In the genomic region with DNA sequence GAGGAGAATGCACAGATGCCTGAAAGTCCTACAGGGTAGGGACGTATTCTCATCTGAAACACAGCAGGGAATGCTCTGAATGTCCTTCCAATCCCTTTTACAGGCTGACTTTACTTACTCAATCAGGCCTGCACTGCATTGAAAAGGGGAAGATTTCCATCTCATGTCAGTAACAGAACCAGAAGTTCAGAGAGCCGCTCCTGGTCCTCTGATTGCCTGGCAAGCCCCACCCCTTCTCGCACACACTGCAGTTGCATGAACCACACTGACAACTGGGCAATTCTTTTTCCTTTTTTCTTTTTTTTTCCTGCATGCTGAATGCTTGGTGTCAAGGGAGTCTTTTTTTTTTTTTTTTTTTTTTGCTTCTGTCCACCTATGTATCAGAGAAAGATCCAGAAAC, we compare ENCODE assay signal across 25 mouse cellular contexts. TPM values are rescaled to one million over a fixed set of nuclear protein-coding genes. Genes with fewer than 3 reads are reported as not detected.
DNase-seq lines count a peak whose midpoint lies in the region; ATAC-seq lines count a peak whose summit lies in the region.
"Had no signal": no experiment of that assay in that cellular context is flagged by ENCODE, and none has a peak within 500 bp of the region (broad histone marks: within the 10 kb centered on the region; RNA-seq: fewer than 3 reads in every experiment).

No protein-coding gene starts in this region.

- intact Hi-C loops in heart, postnatal 36 days (cut with DNase I): no loop called here

- WGBS in heart, embryonic 15.5 days: 73% methylated on average over 3 of the region's 3 CpGs
- 44% methylated on average over 3 of the region's 3 CpGs for WGBS in midbrain, embryonic 15.5 days
- 66% methylated on average over 3 of the region's 3 CpGs for WGBS in midbrain, embryonic 10.5 days

- peaks cover 42% of the 10 kb centered on the region for H3K4me1 ChIP-seq in heart, embryonic 15.5 days (replicated peaks)
- H3K4me1 ChIP-seq in midbrain, embryonic 15.5 days: peaks cover 18% of the 10 kb centered on the region
- peaks cover 34% of the 10 kb centered on the region for H3K4me1 ChIP-seq in midbrain, embryonic 10.5 days

- no peak for ATAC-seq in heart, embryonic 15.5 days (replicated peaks; ENCODE audit: insufficient number of reproducible peaks, insufficient read depth, low FRiP score, low read depth)
- ATAC-seq in midbrain, embryonic 15.5 days (replicated peaks): no peak
- ATAC-seq in megakaryocyte progenitor cell, adult 5-6 weeks (replicated peaks; ENCODE audit: poor library complexity): peak; percentile 68

- no peaks in the 10 kb centered on the region for H3K9me3 ChIP-seq in heart, embryonic 15.5 days (replicated peaks)
- H3K9me3 ChIP-seq in midbrain, embryonic 15.5 days: no peaks in the 10 kb centered on the region
- no peaks in the 10 kb centered on the region for H3K9me3 ChIP-seq in midbrain, embryonic 10.5 days (replicated peaks)
- H3K9me3 ChIP-seq: embryonic facial prominence, embryonic 10.5 days; hindbrain, embryonic 15.5 days; megakaryocyte, embryonic 14.5 days; neural tube, embryonic 12.5 days had no signal

- no peak overlapping the region for H3K4me3 ChIP-seq in heart, embryonic 15.5 days
- H3K4me3 ChIP-seq in midbrain, embryonic 15.5 days: no peak overlapping the region
- no peak overlapping the region for H3K4me3 ChIP-seq in midbrain, embryonic 10.5 days
- H3K4me3 ChIP-seq: embryonic facial prominence, embryonic 10.5 days; hindbrain, embryonic 15.5 days; layer of hippocampus, adult 2 months; megakaryocyte, embryonic 14.5 days; neural tube, embryonic 12.5 days had no signal

- peak; percentile 61 for DNase-seq in heart, adult 11 months
- DNase-seq in heart, adult 9 months (ENCODE audit: low spot score in 2 of 2): no peak
- no peak for DNase-seq in heart, postnatal 36 days
- DNase-seq in midbrain, embryonic 10.5 days (ENCODE audit: low spot score): no peak
- DNase-seq in gastrocnemius, adult 8-10 months (ENCODE audit: low spot score in 2 of 2): no peak
- DNase-seq: adrenal gland, adult 2 months; B cell, adult 2 months; cerebellum, adult 11-12 months; cerebellum, postnatal 10 days; gastrocnemius, postnatal 25 days; kidney, adult 9 months; kidney, postnatal 25 days; layer of hippocampus, postnatal 36 days; thymus, postnatal 14 days had no signal

- H3K9ac ChIP-seq in heart, embryonic 15.5 days: no peak overlapping the region
- no peak overlapping the region for H3K9ac ChIP-seq in midbrain, embryonic 15.5 days
- H3K9ac ChIP-seq: hindbrain, embryonic 15.5 days; neural tube, embryonic 12.5 days had no signal

- no peaks in the 10 kb centered on the region for H3K36me3 ChIP-seq in heart, embryonic 15.5 days
- H3K36me3 ChIP-seq in midbrain, embryonic 15.5 days (replicated peaks): no peaks in the 10 kb centered on the region
- no peaks in the 10 kb centered on the region for H3K36me3 ChIP-seq in midbrain, embryonic 10.5 days
- H3K36me3 ChIP-seq: embryonic facial prominence, embryonic 10.5 days; G1E; hindbrain, embryonic 15.5 days; neural tube, embryonic 12.5 days had no signal

- H3K27me3 ChIP-seq in heart, embryonic 15.5 days: no peaks in the 10 kb centered on the region
- H3K27me3 ChIP-seq in midbrain, embryonic 15.5 days (replicated peaks): no peaks in the 10 kb centered on the region
- no peaks in the 10 kb centered on the region for H3K27me3 ChIP-seq in midbrain, embryonic 10.5 days (ENCODE audit: low read depth, poor library complexity, severe bottlenecking)
- H3K27me3 ChIP-seq: CH12.LX; hindbrain, embryonic 15.5 days; megakaryocyte, embryonic 14.5 days; neural tube, embryonic 12.5 days; Patski had no signal

- no peak overlapping the region for H3K4me2 ChIP-seq in heart, embryonic 15.5 days
- no peak overlapping the region for H3K4me2 ChIP-seq in midbrain, embryonic 15.5 days
- H3K4me2 ChIP-seq: hindbrain, embryonic 15.5 days; neural tube, embryonic 12.5 days had no signal

- H3K27ac ChIP-seq in heart, embryonic 15.5 days: peak overlapping the region; percentile 34
- H3K27ac ChIP-seq in midbrain, embryonic 15.5 days: peak overlapping the region; percentile 59
- H3K27ac ChIP-seq in midbrain, embryonic 10.5 days (replicated peaks): no peak overlapping the region
- H3K27ac ChIP-seq: embryonic facial prominence, embryonic 10.5 days; hindbrain, embryonic 15.5 days; layer of hippocampus, adult 2 months; neural tube, embryonic 12.5 days had no signal

RNA-seq across cellular contexts. Expression of a gene that starts 11.9 kb away (rescaled TPM):
- 412 and 544 TPM in 2 replicates for polyA plus RNA-seq in heart, embryonic 15.5 days (2015; fragmentation: Nextera tagmentation; extraction: Ambion mirVana)
- 100 to 1,000 TPM; 586 to 674 TPM for total RNA-seq in heart, postnatal 36 days (2021)
- polyA plus RNA-seq in midbrain, embryonic 15.5 days (2015; fragmentation: Nextera tagmentation; extraction: Ambion mirVana): 35.8 and 40.7 TPM in 2 replicates
- polyA plus RNA-seq in midbrain, embryonic 10.5 days (2016; fragmentation: Nextera tagmentation; extraction: Ambion mirVana): 18.9 and 23.9 TPM in 2 replicates
- total RNA-seq in megakaryocyte progenitor cell, adult 5-6 weeks (2015): 14.9 and 18.8 TPM in 2 replicates
- 48.5 and 58.3 TPM in 2 replicates for total RNA-seq in megakaryocyte progenitor cell, adult 5-6 weeks (2017)
- 10 to 100 TPM; 19.6 to 32.4 (median 23.9) TPM for total RNA-seq in gastrocnemius, adult 8-10 months (2022)
- total RNA-seq: CH12.LX had no signal
- polyA plus RNA-seq: G1E had no signal

Comparison
In these comparisons a context has a peak if more than half of its experiments do, and no peak if none do; other contexts are left out.
1. RNA of a gene that starts 11.9 kb away (total RNA-seq): 586 to 674 TPM in heart, postnatal 36 days; 14.9 to 58.3 TPM in megakaryocyte progenitor cell, adult 5-6 weeks and 19.6 to 32.4 TPM in gastrocnemius, adult 8-10 months; every median in the first group is over 4 times any median in the second.